23 mouse cellular contexts compared by ENCODE assay signal in the genomic region with DNA sequence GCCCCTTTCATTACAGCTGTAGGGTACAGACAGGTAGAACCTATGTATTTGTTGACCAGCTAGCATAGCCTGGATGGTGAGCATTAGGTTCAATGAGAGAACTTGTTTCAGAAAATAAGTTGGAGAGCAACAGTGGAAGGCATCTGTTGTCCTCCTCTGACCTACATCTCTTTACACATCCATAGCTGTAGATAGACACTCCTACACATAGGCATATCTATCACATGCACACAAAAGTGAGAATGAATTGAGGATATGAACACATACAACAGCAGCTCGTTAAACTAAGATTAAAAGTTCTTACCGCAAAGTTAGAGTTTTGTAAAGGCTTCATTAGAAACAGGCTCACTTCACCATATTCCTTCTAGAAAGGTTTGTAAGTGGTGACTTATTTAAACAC.
DNase-seq lines count a peak whose midpoint lies in the region; ATAC-seq and TF ChIP-seq lines count a peak whose summit lies in the region.
"Had no signal": no experiment of that assay in that cellular context is flagged by ENCODE, and none has a peak within 500 bp of the region (broad histone marks: within the 10 kb centered on the region; RNA-seq: fewer than 3 reads in every experiment).

No protein-coding gene starts in this region.

- no peaks in the 10 kb centered on the region for H3K9me3 ChIP-seq in limb, embryonic 13.5 days
- no peaks in the 10 kb centered on the region for H3K9me3 ChIP-seq in limb, embryonic 10.5 days (replicated peaks)
- H3K9me3 ChIP-seq in limb, embryonic 14.5 days (ENCODE audit: control insufficient read depth, low read length) = no peaks in the 10 kb centered on the region
- H3K9me3 ChIP-seq: embryonic facial prominence, embryonic 13.5 days; embryonic facial prominence, embryonic 15.5 days; forebrain, embryonic 10.5 days; forebrain, embryonic 12.5 days had no signal

- H3K27ac ChIP-seq in limb, embryonic 13.5 days = peak overlapping the region; percentile 40; the same call in 1 of the 2 replicates
- no peak overlapping the region for H3K27ac ChIP-seq in limb, embryonic 10.5 days
- 0 out of 2 replicates have a peak overlapping the region, but pooled peaks have one; percentile 13 for H3K27ac ChIP-seq in limb, embryonic 14.5 days (replicated peaks; ENCODE audit: low read depth, low read length)
- H3K27ac ChIP-seq: embryonic facial prominence, embryonic 13.5 days; embryonic facial prominence, embryonic 15.5 days; forebrain, embryonic 10.5 days; forebrain, embryonic 12.5 days had no signal

- no peak overlapping the region for H3K4me3 ChIP-seq in limb, embryonic 13.5 days
- no peak overlapping the region for H3K4me3 ChIP-seq in limb, embryonic 10.5 days
- no peak overlapping the region for H3K4me3 ChIP-seq in limb, embryonic 14.5 days (replicated peaks; ENCODE audit: low read length)
- H3K4me3 ChIP-seq: embryonic facial prominence, embryonic 13.5 days; embryonic facial prominence, embryonic 15.5 days; erythroblast, embryonic 14.5 days; forebrain, embryonic 10.5 days; forebrain, embryonic 12.5 days had no signal

- H3K4me2 ChIP-seq in limb, embryonic 13.5 days (replicated peaks) = no peak overlapping the region
- H3K4me2 ChIP-seq in limb, embryonic 14.5 days (replicated peaks; ENCODE audit: low read depth, low read length, severe bottlenecking) = no peak overlapping the region
- H3K4me2 ChIP-seq: embryonic facial prominence, embryonic 13.5 days; embryonic facial prominence, embryonic 15.5 days; forebrain, embryonic 12.5 days had no signal

- WGBS in limb, embryonic 13.5 days = 61% methylated on average over 2 of the region's 2 CpGs
- 84% methylated on average over 2 of the region's 2 CpGs for WGBS in limb, embryonic 10.5 days
- WGBS in limb, embryonic 14.5 days = 49% methylated on average over 2 of the region's 2 CpGs

- H3K4me1 ChIP-seq in limb, embryonic 13.5 days = peaks cover 32% of the 10 kb centered on the region
- H3K4me1 ChIP-seq in limb, embryonic 10.5 days = no peaks in the 10 kb centered on the region
- H3K4me1 ChIP-seq in limb, embryonic 14.5 days (ENCODE audit: control insufficient read depth, insufficient read depth, low read length) = peaks cover 22% of the 10 kb centered on the region
- H3K4me1 ChIP-seq: embryonic facial prominence, embryonic 15.5 days; forebrain, embryonic 10.5 days; forebrain, embryonic 12.5 days had no signal

- no peaks in the 10 kb centered on the region for H3K27me3 ChIP-seq in limb, embryonic 13.5 days
- H3K27me3 ChIP-seq in limb, embryonic 10.5 days (ENCODE audit: low read depth, poor library complexity, severe bottlenecking) = no peaks in the 10 kb centered on the region
- no peaks in the 10 kb centered on the region for H3K27me3 ChIP-seq in limb, embryonic 14.5 days (ENCODE audit: control insufficient read depth, insufficient read depth, low read length)
- H3K27me3 ChIP-seq: embryonic facial prominence, embryonic 13.5 days; embryonic facial prominence, embryonic 15.5 days; forebrain, embryonic 12.5 days had no signal

- intact Hi-C loops in left cerebral cortex, postnatal 4 days (cut with DNase I) = no loop called here

- TF ChIP-seq POLR2A in limb, embryonic 14.5 days (IDR thresholded peaks at IDR 0.05; ENCODE audit: borderline replicate concordance, extremely low read depth, insufficient read depth, insufficient read length) = no peak

- ATAC-seq in limb, embryonic 13.5 days (ENCODE audit: low FRiP score, low read depth) = no peak
- no peak for ATAC-seq in limb, embryonic 14.5 days (ENCODE audit: low FRiP score, low read depth)
- ATAC-seq in activated CD4-positive, CD25-positive, alpha-beta regulatory T cell, adult 4 months = no peak
- ATAC-seq: forebrain, embryonic 14.5 days; forebrain, embryonic 16.5 days had no signal

- H3K9ac ChIP-seq in limb, embryonic 13.5 days = no peak overlapping the region
- H3K9ac ChIP-seq in limb, embryonic 14.5 days (ENCODE audit: low read depth, low read length, severe bottlenecking) = no peak overlapping the region
- H3K9ac ChIP-seq: embryonic facial prominence, embryonic 13.5 days; embryonic facial prominence, embryonic 15.5 days; forebrain, embryonic 12.5 days had no signal

- no peaks in the 10 kb centered on the region for H3K36me3 ChIP-seq in limb, embryonic 13.5 days
- H3K36me3 ChIP-seq in limb, embryonic 10.5 days = no peaks in the 10 kb centered on the region
- no peaks in the 10 kb centered on the region for H3K36me3 ChIP-seq in limb, embryonic 14.5 days (ENCODE audit: control insufficient read depth, insufficient read depth, low read length)
- H3K36me3 ChIP-seq: embryonic facial prominence, embryonic 13.5 days; embryonic facial prominence, embryonic 15.5 days; forebrain, embryonic 10.5 days; forebrain, embryonic 12.5 days had no signal

- no peak for DNase-seq in limb, embryonic 10.5 days (ENCODE audit: low spot score)
- DNase-seq in limb, embryonic 14.5 days (ENCODE audit: low spot score) = no peak
- DNase-seq in telencephalon, adult 2 months (ENCODE audit: low read depth, low spot score) = peak; percentile 38
- DNase-seq in left cerebral cortex, postnatal 4 days = no peak
- DNase-seq: adrenal gland, adult 8-10 months; adrenal gland, postnatal 14 days; adrenal gland, postnatal 36 days; cerebellum, adult 11 months; cerebellum, adult 18-20 months; cerebellum, adult 8-10 months; cerebellum, adult 9-11 months; cerebellum, postnatal 14 days; cerebellum, postnatal 36 days; embryo, embryonic 11 days had no signal
